Mouse (Mus musculus) ES-E14 (cell line): ENCODE measurements around the gene Ebf1.

Experiments used
- HCFC1 ChIP-seq: IDR thresholded peaks from 2 replicates; pipeline ENCODE4 v1.6.1; 2012; ENCODE audit warnings: low read length, inconsistent platforms, borderline replicate concordance; ENCODE audit not compliant: insufficient read depth
- ZC3H11A ChIP-seq: IDR thresholded peaks from 2 replicates; pipeline ENCODE4 v1.6.1; 2012; ENCODE audit warnings: low read depth, mild to moderate bottlenecking, inconsistent platforms, low read length, borderline replicate concordance

DNA sequence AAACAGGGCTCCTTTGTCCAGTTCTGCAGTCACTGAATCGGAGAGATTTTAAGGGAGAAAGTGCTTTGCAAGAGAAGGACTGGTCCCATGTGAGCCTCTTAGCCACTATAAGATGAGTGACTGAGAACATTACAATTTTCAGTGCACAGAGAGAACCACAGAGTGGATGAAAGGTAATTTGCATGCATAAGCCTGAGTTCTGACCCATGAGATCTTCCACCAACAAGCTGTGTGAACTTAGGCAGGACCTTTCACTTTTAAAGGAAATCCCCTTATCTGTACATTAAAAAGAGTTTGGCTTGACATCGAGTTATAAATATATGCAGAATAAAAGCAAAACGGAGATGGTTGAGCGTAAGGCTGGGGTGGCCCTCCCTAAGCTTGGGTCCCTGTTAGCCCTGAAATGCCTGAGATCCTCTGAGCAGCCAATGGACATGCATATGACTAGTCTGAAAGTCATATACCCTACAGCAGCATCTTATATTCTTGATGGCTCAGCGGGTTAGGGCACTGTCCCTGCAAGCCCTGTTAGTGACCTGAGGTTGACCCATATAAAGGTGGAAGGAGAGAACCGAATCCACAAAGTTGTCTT lies 92.8 kb downstream of the Ebf1 start:
- TF ChIP-seq ZC3H11A = no peak
- TF ChIP-seq HCFC1 = no peak
